Mouse (Mus musculus): ENCODE measurements around the gene Gpbp1. TPM values are rescaled to one million over a fixed set of nuclear protein-coding genes. Genes with fewer than 3 reads are reported as not detected.

Gene Gpbp1
- polyA plus RNA-seq (2016; fragmentation: Nextera tagmentation; extraction: Ambion mirVana), result 122 and 128 TPM in 2 replicates

- H3K9me3 ChIP-seq (replicated peaks), result no peaks in the 10 kb centered on the region
- ATAC-seq (ENCODE audit: low FRiP score), result peak; percentile 97
- H3K27ac ChIP-seq, result peak within 1 kb of the TSS; percentile 99
- H3K4me1 ChIP-seq, result peaks cover 18% of the 10 kb centered on the region
- no peaks in the 10 kb centered on the region for H3K36me3 ChIP-seq
- H3K27me3 ChIP-seq, result peaks cover 23% of the 10 kb centered on the region
- WGBS, result under 1% methylated on average over 91 of the region's 109 CpGs
- peak within 1 kb of the TSS; percentile 94 for H3K4me3 ChIP-seq
- peak within 1 kb of the TSS; percentile 87 for H3K9ac ChIP-seq
- H3K4me2 ChIP-seq (replicated peaks), result peak within 1 kb of the TSS; percentile 86
These were observed at the start of gene Gpbp1 for GRCm38 (mm10) chr13:111489802-111490723. Gpbp1 (minus strand) TSS chr13:111490111.

- no peaks in the 10 kb centered on the region for H3K27me3 ChIP-seq
- WGBS, result 79% methylated on average over 9 of the region's 9 CpGs
- H3K4me2 ChIP-seq (replicated peaks), result no peak overlapping the region
- no peak overlapping the region for H3K4me3 ChIP-seq
- H3K9ac ChIP-seq, result no peak overlapping the region
- no peak for ATAC-seq (ENCODE audit: low FRiP score)
- no peaks in the 10 kb centered on the region for H3K4me1 ChIP-seq
- H3K36me3 ChIP-seq, result no peaks in the 10 kb centered on the region
- H3K9me3 ChIP-seq (replicated peaks), result no peaks in the 10 kb centered on the region
- no peak overlapping the region for H3K27ac ChIP-seq
These were observed 47.8 kb upstream of the Gpbp1 start for GRCm38 (mm10) chr13:111537718-111538117.

- no peak for ATAC-seq (ENCODE audit: low FRiP score)
- H3K4me2 ChIP-seq (replicated peaks), result no peak overlapping the region
- H3K4me3 ChIP-seq, result no peak overlapping the region
- no peak overlapping the region for H3K27ac ChIP-seq
- H3K9ac ChIP-seq, result no peak overlapping the region
- H3K27me3 ChIP-seq, result no peaks in the 10 kb centered on the region
- H3K9me3 ChIP-seq (replicated peaks), result no peaks in the 10 kb centered on the region
- no peaks in the 10 kb centered on the region for H3K36me3 ChIP-seq
- 85% methylated on average over 6 of the region's 6 CpGs for WGBS
- H3K4me1 ChIP-seq, result no peaks in the 10 kb centered on the region
These were observed 46.4 kb upstream of the Gpbp1 start for GRCm38 (mm10) chr13:111536207-111536887.

GRCm38 (mm10) chr13:111534131-111534530 is 44.2 kb upstream of the Gpbp1 start:
- no peaks in the 10 kb centered on the region for H3K9me3 ChIP-seq (replicated peaks)
- no peaks in the 10 kb centered on the region for H3K36me3 ChIP-seq
- H3K4me2 ChIP-seq (replicated peaks), result no peak overlapping the region
- WGBS, result 67% methylated on average over 6 of the region's 6 CpGs
- H3K4me1 ChIP-seq, result no peaks in the 10 kb centered on the region
- no peak overlapping the region for H3K4me3 ChIP-seq
- no peak overlapping the region for H3K27ac ChIP-seq
- ATAC-seq (ENCODE audit: low FRiP score), result no peak
- H3K27me3 ChIP-seq, result no peaks in the 10 kb centered on the region
- no peak overlapping the region for H3K9ac ChIP-seq

- WGBS, result 88% methylated on average over 16 of the region's 16 CpGs
These were observed 42.5 kb upstream of the Gpbp1 start for GRCm38 (mm10) chr13:111532178-111532948.

GRCm38 (mm10) chr13:111531701-111532100 is 41.8 kb upstream of the Gpbp1 start:
- H3K4me2 ChIP-seq (replicated peaks), result no peak overlapping the region
- H3K27ac ChIP-seq, result no peak overlapping the region
- H3K9me3 ChIP-seq (replicated peaks), result no peaks in the 10 kb centered on the region
- no peaks in the 10 kb centered on the region for H3K36me3 ChIP-seq
- ATAC-seq (ENCODE audit: low FRiP score), result no peak
- H3K4me1 ChIP-seq, result no peaks in the 10 kb centered on the region
- WGBS, result 100% methylated on average over 1 of the region's 1 CpGs
- no peak overlapping the region for H3K9ac ChIP-seq
- H3K4me3 ChIP-seq, result no peak overlapping the region
- H3K27me3 ChIP-seq, result no peaks in the 10 kb centered on the region

More at GRCm38 (mm10) chr13:111532178-111532948, 42.5 kb upstream of the Gpbp1 start:
- no peaks in the 10 kb centered on the region for H3K4me1 ChIP-seq
- ATAC-seq (ENCODE audit: low FRiP score), result no peak
- H3K9ac ChIP-seq, result no peak overlapping the region
- no peaks in the 10 kb centered on the region for H3K36me3 ChIP-seq
- no peak overlapping the region for H3K4me3 ChIP-seq
- no peaks in the 10 kb centered on the region for H3K9me3 ChIP-seq (replicated peaks)
- no peak overlapping the region for H3K4me2 ChIP-seq (replicated peaks)
- H3K27me3 ChIP-seq, result no peaks in the 10 kb centered on the region
- no peak overlapping the region for H3K27ac ChIP-seq

- H3K9ac ChIP-seq, result no peak overlapping the region
- H3K27me3 ChIP-seq, result no peaks in the 10 kb centered on the region
- WGBS, result 89% methylated on average over 2 of the region's 2 CpGs
- no peak overlapping the region for H3K4me2 ChIP-seq (replicated peaks)
- no peaks in the 10 kb centered on the region for H3K4me1 ChIP-seq
- ATAC-seq (ENCODE audit: low FRiP score), result no peak
- no peak overlapping the region for H3K4me3 ChIP-seq
- no peak overlapping the region for H3K27ac ChIP-seq
- H3K36me3 ChIP-seq, result no peaks in the 10 kb centered on the region
- H3K9me3 ChIP-seq (replicated peaks), result no peaks in the 10 kb centered on the region
These were observed 34.4 kb upstream of the Gpbp1 start for GRCm38 (mm10) chr13:111524277-111524676.

- Histone ChIP-seq H3K36me3 (no peaks in the 10 kb centered on the region), H3K9ac (no peak overlapping the region), H3K4me2 (replicated peaks) (no peak overlapping the region), H3K27me3 (no peaks in the 10 kb centered on the region), H3K4me3 (no peak overlapping the region), H3K9me3 (replicated peaks) (no peaks in the 10 kb centered on the region), H3K27ac (no peak overlapping the region), H3K4me1 (no peaks in the 10 kb centered on the region)
- WGBS, result 74% methylated on average over 9 of the region's 9 CpGs
- ATAC-seq (ENCODE audit: low FRiP score), result no peak
These were observed 32.4 kb upstream of the Gpbp1 start for GRCm38 (mm10) chr13:111522336-111522735.

GRCm38 (mm10) chr13:111520456-111520855 is 30.5 kb upstream of the Gpbp1 start:
- H3K9ac ChIP-seq, result no peak overlapping the region
- H3K9me3 ChIP-seq (replicated peaks), result no peaks in the 10 kb centered on the region
- H3K36me3 ChIP-seq, result no peaks in the 10 kb centered on the region
- H3K4me2 ChIP-seq (replicated peaks), result no peak overlapping the region
- ATAC-seq (ENCODE audit: low FRiP score), result no peak
- H3K27me3 ChIP-seq, result no peaks in the 10 kb centered on the region
- H3K4me1 ChIP-seq, result no peaks in the 10 kb centered on the region
- WGBS, result 72% methylated on average over 4 of the region's 4 CpGs
- H3K27ac ChIP-seq, result no peak overlapping the region
- no peak overlapping the region for H3K4me3 ChIP-seq

- H3K4me2 ChIP-seq (replicated peaks), result no peak overlapping the region
- H3K27ac ChIP-seq, result no peak overlapping the region
- H3K4me1 ChIP-seq, result no peaks in the 10 kb centered on the region
- H3K4me3 ChIP-seq, result no peak overlapping the region
- no peaks in the 10 kb centered on the region for H3K9me3 ChIP-seq (replicated peaks)
- no peaks in the 10 kb centered on the region for H3K27me3 ChIP-seq
- ATAC-seq (ENCODE audit: low FRiP score), result no peak
- WGBS, result 77% methylated on average over 5 of the region's 5 CpGs
- H3K9ac ChIP-seq, result no peak overlapping the region
- H3K36me3 ChIP-seq, result no peaks in the 10 kb centered on the region
These were observed 28.4 kb upstream of the Gpbp1 start for GRCm38 (mm10) chr13:111518332-111518731.

GRCm38 (mm10) chr13:111516385-111517150 is 26.7 kb upstream of the Gpbp1 start:
- WGBS, result 90% methylated on average over 7 of the region's 7 CpGs

More at GRCm38 (mm10) chr13:111516385-111517150, 26.7 kb upstream of the Gpbp1 start:
- H3K4me1 ChIP-seq, result no peaks in the 10 kb centered on the region
- no peak overlapping the region for H3K4me2 ChIP-seq (replicated peaks)
- ATAC-seq (ENCODE audit: low FRiP score), result no peak
- H3K9ac ChIP-seq, result no peak overlapping the region
- no peaks in the 10 kb centered on the region for H3K36me3 ChIP-seq
- H3K27ac ChIP-seq, result no peak overlapping the region
- H3K4me3 ChIP-seq, result no peak overlapping the region
- no peaks in the 10 kb centered on the region for H3K9me3 ChIP-seq (replicated peaks)
- no peaks in the 10 kb centered on the region for H3K27me3 ChIP-seq
